Mouse (Mus musculus): ENCODE data around the gene Ier3. TPM values are rescaled to one million over a fixed set of nuclear protein-coding genes. Genes with fewer than 3 reads are reported as not detected.

The Ier3 gene
- polyA plus RNA-seq, 1 experiment from 2014 or later: 27.3 TPM

DNA sequence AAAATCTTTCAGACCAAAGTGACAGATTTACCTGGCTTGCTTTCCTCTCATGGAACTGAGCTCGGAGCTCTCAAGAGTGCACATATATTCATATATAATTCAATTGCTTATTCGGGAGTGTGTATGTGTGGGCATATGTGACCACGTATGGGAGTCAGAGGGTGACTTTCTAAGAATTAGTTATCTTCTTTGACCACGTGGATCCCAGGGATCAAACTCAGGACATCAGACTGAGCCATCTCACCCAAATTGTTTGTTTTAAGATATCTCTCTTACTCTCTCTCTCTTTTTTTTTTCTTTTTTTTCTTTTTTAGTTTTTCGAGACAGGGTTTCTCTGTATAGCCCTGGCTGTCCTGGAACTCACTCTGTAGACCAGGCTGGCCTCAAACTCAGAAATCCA lies 1.4 kb upstream of the Ier3 start:
- H3K4me2 ChIP-seq (ENCODE audit: low read length): no peak overlapping the region
- H3K4me3 ChIP-seq (ENCODE audit: control insufficient read depth in 1 of 2, insufficient read depth in 1 of 2, low read depth in 1 of 2, low read length in 2 of 2): no peak overlapping the region
- H3K36me3 ChIP-seq (ENCODE audit: control insufficient read depth, insufficient read depth, low read length): peaks cover 8% of the 10 kb centered on the region; the same call in 1 of the 2 replicates
- no peak overlapping the region for H3K9ac ChIP-seq (ENCODE audit: low read length)
- H3K4me1 ChIP-seq (ENCODE audit: control insufficient read depth in 2 of 2, insufficient read depth in 2 of 2, low read length in 2 of 2): peaks cover 18 to 47% of the 10 kb centered on the region in 2 experiments
- H3K27me3 ChIP-seq (ENCODE audit: control insufficient read depth, insufficient read depth, low read length): no peaks in the 10 kb centered on the region
- no peak overlapping the region for H3K27ac ChIP-seq (replicated peaks in 1 of 2; ENCODE audit: control insufficient read depth in 1 of 2, insufficient read depth in 1 of 2, low read depth in 2 of 2, low read length in 2 of 2)
- WGBS: 75% methylated on average over 5 of the region's 5 CpGs
- no peaks in the 10 kb centered on the region for H3K9me3 ChIP-seq (ENCODE audit: control insufficient read depth, low read length)
- ATAC-seq (ENCODE audit: insufficient number of reproducible peaks, insufficient read depth, low FRiP score, low read depth): no peak

DNA sequence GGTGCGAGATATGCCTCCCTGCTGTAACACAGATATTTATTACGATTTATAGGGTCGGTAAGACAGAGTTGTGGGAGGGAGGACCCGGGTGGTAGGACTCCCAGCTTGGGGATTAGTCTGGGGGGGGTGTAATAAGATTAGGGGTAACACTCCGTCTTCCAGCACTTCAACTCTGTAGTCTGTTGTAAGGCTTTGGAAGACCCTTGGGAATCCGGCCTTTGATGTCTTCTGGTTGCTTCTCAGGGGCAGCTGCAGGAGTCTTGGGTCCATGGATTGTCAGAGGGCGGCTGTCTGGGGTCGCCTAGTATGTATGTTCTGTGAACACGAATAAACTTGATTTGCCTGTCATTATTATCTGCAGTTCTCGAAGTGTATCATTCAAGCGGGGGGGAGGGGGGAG lies 1.1 kb downstream of the Ier3 start:
- peaks cover 2 to 22% of the 10 kb centered on the region in 2 experiments; a peak in 3 of 4 replicates for H3K4me1 ChIP-seq (ENCODE audit: control insufficient read depth in 2 of 2, insufficient read depth in 2 of 2, low read length in 2 of 2)
- H3K9me3 ChIP-seq (ENCODE audit: control insufficient read depth, low read length): no peaks in the 10 kb centered on the region
- H3K27ac ChIP-seq (replicated peaks in 1 of 2; ENCODE audit: control insufficient read depth in 1 of 2, insufficient read depth in 1 of 2, low read depth in 2 of 2, low read length in 2 of 2): peak overlapping the region; percentile 69 to 89
- no peaks in the 10 kb centered on the region for H3K27me3 ChIP-seq (ENCODE audit: control insufficient read depth, insufficient read depth, low read length)
- H3K4me2 ChIP-seq (ENCODE audit: low read length): peak overlapping the region; percentile 95
- no peak for ATAC-seq (ENCODE audit: insufficient number of reproducible peaks, insufficient read depth, low FRiP score, low read depth)
- H3K36me3 ChIP-seq (ENCODE audit: control insufficient read depth, insufficient read depth, low read length): peaks cover 32% of the 10 kb centered on the region
- H3K4me3 ChIP-seq (ENCODE audit: control insufficient read depth in 1 of 2, insufficient read depth in 1 of 2, low read depth in 1 of 2, low read length in 2 of 2): peak overlapping the region; percentile 70 to 76
- peak overlapping the region; percentile 91 for H3K9ac ChIP-seq (ENCODE audit: low read length)
- WGBS: 3% methylated on average over 11 of the region's 11 CpGs

DNA sequence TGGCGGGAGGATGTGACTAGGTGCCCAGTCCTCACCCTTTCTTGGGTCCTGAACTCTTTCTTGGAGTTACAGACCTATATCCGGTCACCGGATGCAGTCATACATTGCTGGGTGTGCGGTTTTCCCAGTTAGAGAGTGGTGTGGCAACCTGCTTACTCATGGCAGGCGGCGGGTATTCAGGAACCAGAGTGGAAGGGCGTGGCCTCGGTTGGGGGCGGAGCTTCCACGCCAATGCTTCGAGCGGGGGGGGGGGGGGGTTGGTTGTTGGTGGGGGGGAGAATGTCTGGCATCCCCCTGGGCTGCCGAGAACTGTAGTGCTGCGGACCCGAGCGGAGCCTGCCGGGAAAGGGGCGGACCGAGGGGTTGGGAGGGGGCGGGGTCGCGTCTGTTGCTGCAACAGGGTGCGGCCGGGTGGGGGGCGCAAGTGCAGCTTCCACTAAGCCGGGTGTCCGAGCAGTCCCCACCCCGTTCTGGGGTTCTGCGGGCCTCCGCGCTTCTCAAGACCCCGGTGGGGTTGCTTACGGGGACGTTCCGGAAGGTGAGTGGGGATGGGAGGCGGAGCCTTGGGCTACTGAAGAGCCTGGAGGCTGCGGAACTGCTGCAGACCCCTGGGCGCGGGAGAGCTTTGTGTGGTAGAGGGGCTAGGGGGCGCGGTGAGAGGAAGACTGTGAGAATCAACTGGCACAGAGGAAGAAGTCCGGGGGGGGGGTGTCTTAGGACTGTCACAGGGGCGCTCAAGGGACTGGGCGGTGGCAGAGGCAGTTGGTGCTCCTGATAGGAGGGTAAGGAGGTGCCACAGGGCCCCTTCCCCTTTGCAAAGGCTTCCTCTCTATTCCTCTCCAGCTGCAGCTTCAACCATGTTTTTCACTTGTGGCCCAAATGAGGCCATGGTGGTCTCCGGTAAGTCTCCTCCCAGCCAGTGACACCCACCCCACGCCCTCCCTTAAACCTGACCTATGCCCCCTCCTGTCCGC lies 1.8 kb downstream of the Ier3 start, which contains the start of gene Flot1:
Flot1 (plus strand) TSS at position 267 of the 974 bp plus-strand sequence.
- Histone ChIP-seq H3K9ac (ENCODE audit: low read length) (peak within 1 kb of the TSS; percentile 91), H3K27ac (replicated peaks in 1 of 2; ENCODE audit: control insufficient read depth in 1 of 2, insufficient read depth in 1 of 2, low read depth in 2 of 2, low read length in 2 of 2) (peak within 1 kb of the TSS; percentile 69 to 89), H3K27me3 (ENCODE audit: control insufficient read depth, insufficient read depth, low read length) (no peaks in the 10 kb centered on the region), H3K4me3 (ENCODE audit: control insufficient read depth in 1 of 2, insufficient read depth in 1 of 2, low read depth in 1 of 2, low read length in 2 of 2) (peak within 1 kb of the TSS; percentile 70 to 76), H3K4me2 (ENCODE audit: low read length) (peak within 1 kb of the TSS; percentile 95), H3K9me3 (ENCODE audit: control insufficient read depth, low read length) (no peaks in the 10 kb centered on the region), H3K4me1 (ENCODE audit: control insufficient read depth in 2 of 2, insufficient read depth in 2 of 2, low read length in 2 of 2) (peaks cover 2 to 22% of the 10 kb centered on the region in 2 experiments; a peak in 3 of 4 replicates), H3K36me3 (ENCODE audit: control insufficient read depth, insufficient read depth, low read length) (peaks cover 39% of the 10 kb centered on the region)
- WGBS: 1% methylated on average over 45 of the region's 47 CpGs
- peak; percentile 82 for ATAC-seq (ENCODE audit: insufficient number of reproducible peaks, insufficient read depth, low FRiP score, low read depth)

DNA sequence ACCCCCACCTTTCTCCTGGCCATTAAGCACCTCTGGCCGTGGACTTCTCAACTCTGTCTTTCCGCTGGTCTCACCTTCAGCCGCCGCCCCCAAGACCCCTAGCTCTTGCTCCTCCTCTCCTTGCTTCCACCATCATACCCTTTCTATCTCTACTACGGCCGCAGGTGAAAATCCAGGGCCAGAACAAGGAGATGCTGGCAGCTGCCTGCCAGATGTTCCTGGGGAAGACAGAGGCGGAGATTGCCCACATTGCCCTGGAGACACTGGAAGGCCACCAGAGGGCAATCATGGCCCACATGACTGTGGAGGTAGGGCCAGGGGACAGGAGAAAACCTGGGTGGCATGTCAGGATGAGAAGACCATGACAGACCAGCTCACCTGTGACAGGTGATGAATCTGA lies 2.9 kb downstream of the Ier3 start:
- H3K9me3 ChIP-seq (ENCODE audit: control insufficient read depth, low read length): no peaks in the 10 kb centered on the region
- 67% methylated on average over 7 of the region's 7 CpGs for WGBS
- H3K9ac ChIP-seq (ENCODE audit: low read length): peak overlapping the region; percentile 91; the same call in 1 of the 2 replicates
- H3K4me1 ChIP-seq (ENCODE audit: control insufficient read depth in 2 of 2, insufficient read depth in 2 of 2, low read length in 2 of 2): peaks cover 2 to 24% of the 10 kb centered on the region in 2 experiments; a peak in 3 of 4 replicates
- no peaks in the 10 kb centered on the region for H3K27me3 ChIP-seq (ENCODE audit: control insufficient read depth, insufficient read depth, low read length)
- no peak overlapping the region for H3K27ac ChIP-seq (replicated peaks in 1 of 2; ENCODE audit: control insufficient read depth in 1 of 2, insufficient read depth in 1 of 2, low read depth in 2 of 2, low read length in 2 of 2)
- peaks cover 50% of the 10 kb centered on the region for H3K36me3 ChIP-seq (ENCODE audit: control insufficient read depth, insufficient read depth, low read length)
- peak overlapping the region; percentile 95 for H3K4me2 ChIP-seq (ENCODE audit: low read length)
- H3K4me3 ChIP-seq (ENCODE audit: control insufficient read depth in 1 of 2, insufficient read depth in 1 of 2, low read depth in 1 of 2, low read length in 2 of 2): peak overlapping the region; percentile 63 to 70; a peak in 1 of 4 replicates
- no peak for ATAC-seq (ENCODE audit: insufficient number of reproducible peaks, insufficient read depth, low FRiP score, low read depth)

DNA sequence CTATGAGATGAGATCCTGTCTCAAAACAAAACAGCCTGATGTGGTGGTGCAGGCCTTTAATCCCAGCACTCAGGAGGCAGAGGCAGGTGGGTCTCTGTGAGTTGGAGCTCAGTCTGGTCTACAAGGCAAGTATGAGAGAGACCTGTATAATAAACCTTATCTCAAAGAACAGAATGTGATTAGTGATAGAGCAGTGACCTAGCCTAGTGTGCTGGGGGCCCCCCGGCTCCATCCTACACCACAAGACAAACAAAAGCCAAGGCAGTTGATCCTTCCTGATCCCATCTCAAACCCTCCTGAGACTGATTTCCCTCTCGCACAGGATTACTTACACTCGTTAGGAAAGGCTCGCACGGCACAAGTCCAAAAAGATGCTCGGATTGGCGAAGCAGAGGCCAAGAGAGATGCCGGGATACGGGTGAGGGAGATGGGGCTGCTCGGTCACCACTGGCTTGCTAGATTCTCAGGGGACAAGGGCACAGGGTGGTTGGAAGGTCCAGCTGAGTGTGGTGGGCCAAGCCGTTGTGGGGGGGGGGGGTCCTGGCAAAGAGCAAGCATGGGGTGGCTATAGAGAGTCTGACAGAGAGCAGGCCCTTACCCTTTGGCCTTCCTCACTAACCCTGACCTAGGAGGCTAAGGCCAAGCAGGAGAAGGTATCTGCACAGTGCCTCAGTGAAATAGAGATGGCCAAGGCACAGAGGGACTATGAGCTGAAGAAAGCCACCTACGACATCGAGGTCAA lies 3.8 kb downstream of the Ier3 start:
- no peak overlapping the region for H3K4me3 ChIP-seq (ENCODE audit: control insufficient read depth in 1 of 2, insufficient read depth in 1 of 2, low read depth in 1 of 2, low read length in 2 of 2)
- peaks cover 2 to 31% of the 10 kb centered on the region in 2 experiments; a peak in 3 of 4 replicates for H3K4me1 ChIP-seq (ENCODE audit: control insufficient read depth in 2 of 2, insufficient read depth in 2 of 2, low read length in 2 of 2)
- no peak overlapping the region for H3K27ac ChIP-seq (replicated peaks in 1 of 2; ENCODE audit: control insufficient read depth in 1 of 2, insufficient read depth in 1 of 2, low read depth in 2 of 2, low read length in 2 of 2)

DNA sequence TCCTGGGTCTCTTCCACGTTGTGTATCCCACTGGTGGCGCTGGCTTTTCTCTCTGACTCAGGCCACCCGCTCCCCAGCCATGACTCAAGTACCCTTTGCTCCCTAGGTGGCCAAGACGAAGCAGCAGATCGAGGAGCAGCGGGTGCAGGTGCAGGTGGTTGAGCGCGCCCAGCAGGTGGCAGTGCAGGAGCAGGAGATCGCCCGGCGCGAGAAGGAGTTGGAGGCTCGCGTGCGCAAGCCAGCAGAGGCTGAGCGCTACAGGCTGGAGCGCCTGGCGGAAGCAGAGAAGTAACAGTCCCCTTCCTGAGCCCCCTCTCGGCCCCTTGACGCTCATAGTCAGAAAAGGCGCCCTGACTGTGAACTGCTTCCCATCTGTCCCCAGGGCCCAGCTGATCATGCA lies 8.3 kb downstream of the Ier3 start:
- 0 out of 4 replicates have a peak overlapping the region, but pooled peaks of 1 of the 2 experiments have one; percentile 2 for H3K27ac ChIP-seq (replicated peaks in 1 of 2; ENCODE audit: control insufficient read depth in 1 of 2, insufficient read depth in 1 of 2, low read depth in 2 of 2, low read length in 2 of 2)
- H3K4me3 ChIP-seq (ENCODE audit: control insufficient read depth in 1 of 2, insufficient read depth in 1 of 2, low read depth in 1 of 2, low read length in 2 of 2): peak overlapping the region in 1 of 2 experiments; percentile 9; a peak in 1 of 4 replicates
- peaks cover 91% of the 10 kb centered on the region for H3K36me3 ChIP-seq (ENCODE audit: control insufficient read depth, insufficient read depth, low read length)
- WGBS: under 1% methylated on average over 21 of the region's 21 CpGs
- peak; percentile 57 for ATAC-seq (ENCODE audit: insufficient number of reproducible peaks, insufficient read depth, low FRiP score, low read depth)
- no peaks in the 10 kb centered on the region for H3K9me3 ChIP-seq (ENCODE audit: control insufficient read depth, low read length)
- H3K4me2 ChIP-seq (ENCODE audit: low read length): peak overlapping the region; percentile 35
- H3K27me3 ChIP-seq (ENCODE audit: control insufficient read depth, insufficient read depth, low read length): no peaks in the 10 kb centered on the region
- peaks cover under 1 to 26% of the 10 kb centered on the region in 2 experiments for H3K4me1 ChIP-seq (ENCODE audit: control insufficient read depth in 2 of 2, insufficient read depth in 2 of 2, low read length in 2 of 2)
- peak overlapping the region; percentile 52; the same call in 1 of the 2 replicates for H3K9ac ChIP-seq (ENCODE audit: low read length)

More for the DNA sequence above, 3.8 kb downstream of the Ier3 start:
- 97% methylated on average over 13 of the region's 13 CpGs for WGBS
- Histone ChIP-seq H3K4me2 (ENCODE audit: low read length) (no peak overlapping the region), H3K36me3 (ENCODE audit: control insufficient read depth, insufficient read depth, low read length) (peaks cover 51% of the 10 kb centered on the region), H3K9me3 (ENCODE audit: control insufficient read depth, low read length) (no peaks in the 10 kb centered on the region), H3K27me3 (ENCODE audit: control insufficient read depth, insufficient read depth, low read length) (no peaks in the 10 kb centered on the region), H3K9ac (ENCODE audit: low read length) (no peak overlapping the region)
- ATAC-seq (ENCODE audit: insufficient number of reproducible peaks, insufficient read depth, low FRiP score, low read depth): no peak
